Mouse (Mus musculus) cerebral cortex, adult 2 months (tissue): ENCODE results near the gene Gm5901.

Experiments
- WGBS: fragments of 180-500 bp; shearing (Covaris S2); methylation state at CpG from one replicate; pipeline ENCODE4 v1.1.7; 2018; 5-methylcytosine and 5-hydroxymethylcytosine counted together

The Gm5901 gene

GRCm38 (mm10) chr7:105411874-105412632 is 37.2 kb downstream of the Gm5901 start:
- 45% methylated on average over 8 of the region's 8 CpGs for WGBS

- 29% methylated on average over 6 of the region's 6 CpGs for WGBS
Measured at GRCm38 (mm10) chr7:105414385-105414784, 39.5 kb downstream of the Gm5901 start.

GRCm38 (mm10) chr7:105416529-105416928 is 41.7 kb downstream of the Gm5901 start:
- 65% methylated on average over 7 of the region's 7 CpGs for WGBS

GRCm38 (mm10) chr7:105418106-105418505 is 43.3 kb downstream of the Gm5901 start:
- 42% methylated on average over 5 of the region's 5 CpGs for WGBS

GRCm38 (mm10) chr7:105420903-105421302 is 46.1 kb downstream of the Gm5901 start:
- WGBS = 42% methylated on average over 2 of the region's 2 CpGs

DNA sequence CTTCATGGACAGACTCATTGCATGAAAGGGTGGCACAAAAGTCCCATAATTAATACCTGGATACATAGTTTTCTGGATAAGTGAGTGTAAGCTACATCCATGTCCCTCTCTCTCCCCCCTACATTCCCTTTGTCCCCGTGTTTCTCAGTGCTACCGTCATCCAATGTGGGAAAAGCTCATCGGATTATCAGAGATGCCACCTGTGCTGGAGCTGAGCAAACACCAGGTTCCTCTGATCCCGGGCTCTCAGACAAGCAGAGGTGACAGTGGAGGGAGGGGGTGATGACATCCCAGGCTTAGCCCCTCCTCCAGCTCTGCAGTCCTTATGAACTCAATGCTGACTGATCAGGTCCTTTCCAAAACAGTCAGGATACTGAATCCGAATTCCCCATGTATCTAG is 49.5 kb downstream of the Gm5901 start:
- 40% methylated on average over 5 of the region's 5 CpGs for WGBS

GRCm38 (mm10) chr7:105425424-105426043 is 50.7 kb downstream of the Gm5901 start, which contains the start of gene Cckbr:
Cckbr (plus strand) TSS chr7:105425731.
- 2% methylated on average over 31 of the region's 31 CpGs for WGBS

DNA sequence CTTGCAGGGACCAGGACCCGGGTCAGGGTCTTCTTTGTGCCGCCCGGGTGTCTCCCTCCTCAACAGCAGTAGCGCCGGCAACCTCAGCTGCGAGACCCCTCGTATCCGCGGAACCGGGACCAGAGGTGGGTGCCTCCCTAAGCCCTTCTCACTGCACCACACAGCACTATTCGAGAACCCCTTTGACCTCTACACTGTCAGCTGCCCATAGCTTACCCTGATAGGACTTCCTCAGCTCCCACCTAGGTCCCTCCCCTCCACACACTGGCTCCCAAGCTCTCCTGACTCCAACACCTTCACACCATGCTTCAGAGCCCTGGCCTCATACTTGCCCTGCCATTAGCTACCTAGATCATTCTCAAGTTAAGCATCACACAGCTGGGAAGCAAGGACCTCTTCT is 51.2 kb downstream of the Gm5901 start:
- WGBS = 2% methylated on average over 11 of the region's 11 CpGs
